Mouse (Mus musculus): Measurements from ENCODE around the gene Spdef.
A peak's percentile ranks its signal among the peaks of the same experiment; 100 is the strongest.

Spdef gene

GRCm38 (mm10) chr17:27728770-27729169, at the start of gene Spdef:
Gene Spdef, minus strand, starts transcription at chr17:27728955.
- no peak for DNase-seq

GRCm38 (mm10) chr17:27777823-27778222, 49.1 kb upstream of the Spdef start:
- no peak for DNase-seq

- DNase-seq = no peak
These were observed 45.4 kb upstream of the Spdef start for GRCm38 (mm10) chr17:27774198-27774597.

GRCm38 (mm10) chr17:27771616-27772015, 42.9 kb upstream of the Spdef start:
- DNase-seq = no peak

- peak; percentile 49 for DNase-seq
These were observed 40.2 kb upstream of the Spdef start for GRCm38 (mm10) chr17:27768817-27769542.

GRCm38 (mm10) chr17:27767543-27767942, 38.8 kb upstream of the Spdef start:
- DNase-seq = no peak

GRCm38 (mm10) chr17:27767120-27767519, 38.4 kb upstream of the Spdef start:
- DNase-seq = peak; percentile 39

- no peak for DNase-seq
These were observed 36.3 kb upstream of the Spdef start for GRCm38 (mm10) chr17:27765066-27765465.

GRCm38 (mm10) chr17:27764453-27764852, 35.7 kb upstream of the Spdef start:
- DNase-seq = no peak

- DNase-seq = peak; percentile 68
These were observed 34.1 kb upstream of the Spdef start for GRCm38 (mm10) chr17:27762884-27763283.

GRCm38 (mm10) chr17:27761639-27762336, 33.0 kb upstream of the Spdef start:
- peak; percentile 79 for DNase-seq

- DNase-seq = no peak
These were observed 31.4 kb upstream of the Spdef start for GRCm38 (mm10) chr17:27760169-27760568.

- DNase-seq = peak; percentile 30
These were observed 22.8 kb upstream of the Spdef start for GRCm38 (mm10) chr17:27751314-27752202.

GRCm38 (mm10) chr17:27750451-27750942, 21.7 kb upstream of the Spdef start:
- no peak for DNase-seq

GRCm38 (mm10) chr17:27748123-27748522, 19.4 kb upstream of the Spdef start:
- DNase-seq = no peak

GRCm38 (mm10) chr17:27746446-27746845, 17.7 kb upstream of the Spdef start:
- DNase-seq = no peak

- no peak for DNase-seq
These were observed 12.2 kb upstream of the Spdef start for GRCm38 (mm10) chr17:27740961-27741360.

- no peak for DNase-seq
These were observed 5.8 kb upstream of the Spdef start for GRCm38 (mm10) chr17:27734344-27735073.

- DNase-seq = no peak
These were observed 3.9 kb upstream of the Spdef start for GRCm38 (mm10) chr17:27732694-27733093.

- DNase-seq = no peak
These were observed 3.4 kb upstream of the Spdef start for GRCm38 (mm10) chr17:27732152-27732551.

- DNase-seq = no peak
These were observed 2.2 kb downstream of the Spdef start for GRCm38 (mm10) chr17:27726527-27726926.

- no peak for DNase-seq
These were observed 3.3 kb downstream of the Spdef start for GRCm38 (mm10) chr17:27725412-27725811.

All from right cerebral cortex, postnatal 25 days (tissue).